Mouse (Mus musculus) thymus, adult 2 months (tissue): ENCODE data around the gene C2cd3.

Experiments used
- CTCF ChIP-seq: fragments of 200-500 bp; IDR thresholded peaks from 2 replicates; pipeline ENCODE4 v1.5.1; 2012; ENCODE audit warnings: mild to moderate bottlenecking, control low read depth, low read length, moderate library complexity, borderline replicate concordance; ENCODE audit not compliant: control insufficient read depth, poor library complexity, insufficient read depth; ENCODE audit errors: extremely low read depth
- POLR2A ChIP-seq: fragments of 200-500 bp; IDR thresholded peaks from 2 replicates; pipeline ENCODE4 v1.6.1; 2012; ENCODE audit warnings: mild to moderate bottlenecking, low read length, control low read depth, moderate library complexity; ENCODE audit not compliant: control insufficient read depth, poor library complexity, insufficient read depth; ENCODE audit errors: extremely low read depth

DNA sequence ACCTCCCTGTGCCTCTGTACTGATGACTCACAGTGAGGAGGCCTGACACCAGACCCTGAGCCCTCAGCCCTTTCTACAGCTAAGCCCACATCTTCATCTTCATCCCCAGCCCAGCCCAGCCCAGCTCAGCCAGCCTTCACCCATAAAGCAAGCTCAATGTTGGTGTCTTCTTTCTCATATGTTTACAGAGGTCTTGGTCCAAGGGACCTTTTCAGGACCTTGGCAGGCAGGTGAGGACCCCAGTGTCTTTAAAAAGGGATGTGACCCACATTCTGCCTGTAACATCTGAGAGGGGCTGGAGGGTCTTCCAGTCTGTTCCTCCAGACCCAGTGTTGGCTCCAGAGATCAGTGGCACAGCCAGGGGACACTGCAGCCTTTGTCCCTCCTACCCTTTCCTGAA, 127.4 kb downstream of the C2cd3 start:
- TF ChIP-seq CTCF, result no peak
- TF ChIP-seq POLR2A, result no peak
